Mouse (Mus musculus) liver, embryonic 16.5 days (tissue): ENCODE data around the gene Gpc3. TPM values are rescaled to one million over a fixed set of nuclear protein-coding genes. Genes with fewer than 3 reads are reported as not detected.

Source experiments
- ATAC-seq: fragments of 200-750 bp; cut with Nextera tagmentation; 2 replicates; pipeline ENCODE4 v1.8.0; 2017; ENCODE audit warnings: low read depth, mild to moderate bottlenecking, moderate number of reproducible peaks, moderate library complexity
- H3K27ac ChIP-seq: fragments of 300-500 bp; sonication (generic); 2 replicates; pipeline ENCODE4 v1.5.1; 2014; ENCODE audit warnings: mild to moderate bottlenecking, low read length
- H3K27me3 ChIP-seq: fragments of 300-500 bp; sonication (generic); 2 replicates; pipeline ENCODE4 v1.6.1; 2014; ENCODE audit warnings: low read depth, low read length, mixed read lengths; ENCODE audit not compliant: control insufficient read depth, insufficient read depth
- H3K36me3 ChIP-seq: fragments of 300-500 bp; sonication (generic); 2 replicates; pipeline ENCODE4 v1.6.1; 2014; ENCODE audit warnings: mild to moderate bottlenecking; ENCODE audit not compliant: control insufficient read depth, insufficient read depth
- H3K4me1 ChIP-seq: fragments of 300-500 bp; sonication (generic); 2 replicates; pipeline ENCODE4 v1.6.1; 2014; ENCODE audit warnings: low read depth, low read length, mixed read lengths; ENCODE audit not compliant: control insufficient read depth
- H3K4me2 ChIP-seq: fragments of 300-500 bp; sonication (generic); 2 replicates; pipeline ENCODE4 v1.6.1; 2014; ENCODE audit warnings: low read depth, low read length, mixed read lengths
- H3K4me3 ChIP-seq: fragments of 300-500 bp; sonication (generic); 2 replicates; pipeline ENCODE4 v1.5.1; 2014; ENCODE audit warnings: low read depth, mild to moderate bottlenecking, low read length
- H3K9ac ChIP-seq: fragments of 300-500 bp; sonication (generic); 2 replicates; pipeline ENCODE4 v1.6.1; 2014; ENCODE audit warnings: low read depth, low read length
- H3K9me3 ChIP-seq: fragments of 300-500 bp; sonication (generic); replicated peaks from 2 replicates; pipeline ENCODE4 v1.6.1; 2016; ENCODE audit warnings: low read length; ENCODE audit not compliant: control insufficient read depth
- WGBS: fragments of 180-500 bp; shearing (Covaris S2); extraction: QIAGEN DNeasy Blood & Tissue Kit; methylation state at CpG from one replicate; pipeline ENCODE4 v1.1.7; 2014; ENCODE audit not compliant: insufficient replicate concordance; 5-methylcytosine and 5-hydroxymethylcytosine counted together
- polyA plus RNA-seq: library from polyadenylated mRNA; unstranded; fragments of >200 nt; fragmentation: Nextera tagmentation; extraction: Ambion mirVana; gene quantifications from 2 replicates; pipeline ENCODE4 v1.2.1, GENCODE M21; 2015

Gene Gpc3
- polyA plus RNA-seq, 1 experiment from 2014 or later, result 343 TPM

DNA sequence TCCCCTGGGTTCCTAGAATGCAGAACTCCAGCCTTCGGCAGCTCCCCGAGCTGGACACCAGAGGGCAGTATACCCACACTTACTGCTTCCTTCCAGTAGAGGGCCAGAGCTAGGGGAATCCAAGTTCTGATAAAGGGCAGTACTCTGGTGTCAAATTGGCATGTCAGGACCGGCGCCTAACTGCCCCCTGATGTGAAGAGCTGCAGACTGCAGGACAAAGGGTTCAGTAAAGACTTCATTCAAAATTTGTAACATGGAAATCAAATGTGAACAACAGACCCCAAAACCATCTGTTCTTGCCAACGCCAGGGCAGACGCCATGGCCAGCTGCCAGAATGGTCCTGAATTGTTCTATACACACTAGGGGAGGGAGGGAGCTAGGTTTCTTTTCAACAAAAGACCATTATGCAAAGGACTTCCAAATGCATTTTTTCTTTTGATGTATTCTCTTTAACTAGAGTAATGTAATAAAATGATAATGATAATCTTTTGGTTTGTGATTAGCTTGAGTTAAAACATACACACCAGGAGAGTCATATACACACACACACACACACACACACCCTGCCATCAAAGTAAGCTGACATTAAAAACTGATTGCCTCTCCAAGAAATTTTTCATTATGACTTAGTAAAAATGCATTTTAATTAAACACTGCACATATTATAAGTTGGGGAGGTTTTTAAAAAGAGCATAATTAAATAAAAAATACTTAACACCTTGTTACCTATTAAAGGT is 160.1 kb downstream of the Gpc3 start:
- Histone ChIP-seq H3K9me3 (no peaks in the 10 kb centered on the region), H3K36me3 (no peaks in the 10 kb centered on the region), H3K4me1 (no peaks in the 10 kb centered on the region), H3K9ac (no peak overlapping the region), H3K4me2 (no peak overlapping the region), H3K27me3 (no peaks in the 10 kb centered on the region; the same call in 1 of the 2 replicates), H3K4me3 (no peak overlapping the region), H3K27ac (no peak overlapping the region)
- no peak for ATAC-seq
- 26% methylated on average over 6 of the region's 6 CpGs for WGBS

DNA sequence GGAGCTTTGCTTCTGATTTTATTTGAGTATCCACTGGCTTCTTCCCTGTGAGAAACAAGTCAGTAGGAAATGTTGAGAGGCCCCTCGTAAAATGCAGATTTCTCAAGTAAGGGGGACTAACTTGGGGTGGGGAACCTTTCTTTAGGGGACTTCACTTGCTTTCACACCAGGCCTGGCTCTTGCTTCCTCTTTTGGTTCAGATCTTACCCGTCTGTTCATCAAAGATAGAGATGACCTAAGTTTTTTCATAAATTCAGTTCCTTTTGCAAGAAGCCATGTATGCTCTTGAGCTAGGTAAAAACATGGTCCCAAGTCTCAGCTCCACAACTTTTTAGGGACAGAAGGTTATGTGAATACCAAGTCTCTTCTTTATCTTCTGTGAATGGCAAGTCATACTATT is 164.6 kb downstream of the Gpc3 start:
- H3K27ac ChIP-seq, result no peak overlapping the region
- 33% methylated on average over 2 of the region's 2 CpGs for WGBS

DNA sequence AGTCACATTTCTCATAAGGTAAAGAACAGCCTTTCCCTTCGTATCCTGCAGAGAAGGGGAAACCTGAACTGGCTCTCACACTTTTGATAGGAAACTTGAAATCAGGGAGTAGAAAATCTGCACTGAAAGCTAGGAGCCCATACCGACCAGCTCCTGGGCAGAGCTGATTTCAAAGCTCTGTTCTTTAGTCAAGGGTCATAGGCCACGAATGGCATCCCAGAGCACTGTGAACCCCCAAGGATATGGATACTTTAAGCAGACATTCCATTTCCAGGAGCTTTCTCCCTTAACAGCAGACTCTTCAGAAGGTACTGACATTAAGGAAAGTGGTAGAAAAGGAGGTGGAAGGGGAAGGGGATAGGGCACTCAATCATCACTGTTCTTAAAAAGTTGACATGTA is 165.3 kb downstream of the Gpc3 start:
- Histone ChIP-seq H3K27me3 (no peaks in the 10 kb centered on the region), H3K9me3 (no peaks in the 10 kb centered on the region), H3K4me1 (no peaks in the 10 kb centered on the region), H3K27ac (no peak overlapping the region), H3K4me2 (no peak overlapping the region), H3K36me3 (no peaks in the 10 kb centered on the region), H3K4me3 (no peak overlapping the region), H3K9ac (no peak overlapping the region)
- 56% methylated on average over 3 of the region's 3 CpGs for WGBS
- ATAC-seq, result no peak

More for the DNA sequence above, 164.6 kb downstream of the Gpc3 start:
- ATAC-seq, result no peak
- no peaks in the 10 kb centered on the region for H3K27me3 ChIP-seq
- no peak overlapping the region for H3K4me2 ChIP-seq
- H3K9me3 ChIP-seq, result no peaks in the 10 kb centered on the region
- H3K36me3 ChIP-seq, result no peaks in the 10 kb centered on the region
- no peak overlapping the region for H3K9ac ChIP-seq
- no peaks in the 10 kb centered on the region for H3K4me1 ChIP-seq
- H3K4me3 ChIP-seq, result no peak overlapping the region

DNA sequence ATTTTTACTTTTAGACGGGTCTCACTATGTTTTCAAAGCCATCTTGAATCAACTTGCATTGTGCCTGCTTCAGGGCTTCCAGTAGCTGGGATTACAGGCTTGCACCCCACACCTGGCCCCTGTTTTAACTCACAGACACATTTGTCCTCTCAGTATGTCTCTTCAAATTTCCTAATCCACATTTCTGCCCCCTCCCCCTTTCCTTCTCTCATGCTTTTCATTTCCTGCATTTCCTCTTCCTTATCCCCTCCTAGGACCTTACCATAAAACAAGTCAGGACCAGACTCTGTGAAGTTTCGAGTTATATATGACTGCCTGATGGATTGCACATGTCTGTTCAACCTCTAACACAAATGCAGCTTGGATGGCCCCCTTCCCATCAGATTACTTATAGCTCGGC is 167.2 kb downstream of the Gpc3 start:
- H3K9me3 ChIP-seq, result no peaks in the 10 kb centered on the region
- no peak overlapping the region for H3K27ac ChIP-seq
- H3K27me3 ChIP-seq, result no peaks in the 10 kb centered on the region
- no peaks in the 10 kb centered on the region for H3K36me3 ChIP-seq
- WGBS, result 48% methylated on average over 3 of the region's 3 CpGs
- H3K4me2 ChIP-seq, result no peak overlapping the region
- no peak overlapping the region for H3K4me3 ChIP-seq
- no peak for ATAC-seq
- H3K4me1 ChIP-seq, result no peaks in the 10 kb centered on the region
- H3K9ac ChIP-seq, result no peak overlapping the region

DNA sequence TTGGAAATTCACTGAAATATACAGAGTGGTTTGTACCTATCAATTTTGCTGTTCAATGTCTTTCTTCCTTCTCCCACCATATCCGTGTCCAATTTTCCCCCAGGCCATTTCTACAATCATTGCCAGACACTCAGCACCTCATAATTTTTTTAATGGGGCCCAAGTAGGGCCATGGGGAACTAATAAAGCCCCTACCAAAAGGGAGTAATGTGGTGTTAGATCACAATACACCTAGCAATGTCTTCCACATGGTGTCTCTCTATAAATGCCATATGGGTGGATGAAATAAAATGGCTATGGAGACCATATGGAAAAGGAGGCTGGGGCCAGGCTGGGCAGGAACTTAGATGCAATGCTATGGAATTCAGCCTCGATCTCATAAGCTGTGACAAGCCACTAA is 168.8 kb downstream of the Gpc3 start:
- H3K27me3 ChIP-seq, result no peaks in the 10 kb centered on the region
- no peak for ATAC-seq

DNA sequence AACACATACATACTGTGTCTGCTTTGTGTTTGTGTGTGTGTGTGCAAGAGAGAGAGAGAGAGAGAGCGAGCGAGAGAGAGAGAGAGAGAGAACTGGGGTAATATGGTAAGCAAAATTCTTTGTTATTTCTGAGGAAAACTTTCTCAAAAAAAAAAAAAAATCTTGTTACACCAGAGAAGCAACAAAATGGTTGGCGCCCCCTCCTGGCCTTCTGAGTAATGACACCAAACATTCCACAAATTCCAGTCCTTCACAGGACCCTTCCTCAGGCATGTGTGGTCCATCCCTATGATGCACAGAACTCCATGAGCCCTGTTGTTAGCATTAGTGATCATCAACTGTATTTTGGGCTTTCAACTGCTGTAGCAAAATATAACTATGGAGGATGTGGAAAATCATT is 172.0 kb downstream of the Gpc3 start:
- H3K4me3 ChIP-seq, result no peak overlapping the region
- ATAC-seq, result no peak
- H3K4me2 ChIP-seq, result no peak overlapping the region
- H3K4me1 ChIP-seq, result no peaks in the 10 kb centered on the region
- no peak overlapping the region for H3K27ac ChIP-seq
- H3K36me3 ChIP-seq, result no peaks in the 10 kb centered on the region
- no peaks in the 10 kb centered on the region for H3K27me3 ChIP-seq
- H3K9ac ChIP-seq, result no peak overlapping the region
- WGBS, result 38% methylated on average over 3 of the region's 3 CpGs
- no peaks in the 10 kb centered on the region for H3K9me3 ChIP-seq

More for the DNA sequence above, 168.8 kb downstream of the Gpc3 start:
- 37% methylated on average over 2 of the region's 2 CpGs for WGBS
- Histone ChIP-seq H3K9me3 (no peaks in the 10 kb centered on the region), H3K27ac (no peak overlapping the region), H3K4me2 (no peak overlapping the region), H3K4me3 (no peak overlapping the region), H3K4me1 (no peaks in the 10 kb centered on the region), H3K36me3 (no peaks in the 10 kb centered on the region), H3K9ac (no peak overlapping the region)

DNA sequence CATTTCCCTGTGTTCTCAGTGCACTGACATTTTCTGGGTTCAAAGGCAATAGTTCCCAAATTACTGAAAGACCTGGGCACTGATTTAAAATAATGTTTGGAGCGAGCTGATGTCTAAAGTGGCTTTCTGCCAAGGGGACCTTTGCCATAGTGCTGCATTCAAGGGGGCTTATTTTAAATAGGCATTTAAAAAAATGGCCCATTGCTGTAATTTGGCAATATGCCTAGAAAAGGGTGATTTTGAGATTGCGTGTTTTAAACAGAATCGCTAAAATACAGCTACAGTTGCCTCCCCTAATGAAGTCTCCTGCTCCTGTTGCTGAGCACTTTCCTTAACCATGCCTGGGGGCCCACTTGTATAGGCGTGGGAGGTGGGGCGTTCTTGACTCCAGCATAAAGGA is 174.3 kb downstream of the Gpc3 start:
- Histone ChIP-seq H3K27me3 (no peaks in the 10 kb centered on the region), H3K9ac (no peak overlapping the region), H3K4me3 (no peak overlapping the region), H3K4me1 (no peaks in the 10 kb centered on the region), H3K9me3 (no peaks in the 10 kb centered on the region), H3K27ac (no peak overlapping the region), H3K36me3 (no peaks in the 10 kb centered on the region), H3K4me2 (no peak overlapping the region)
- ATAC-seq, result no peak
- WGBS, result 57% methylated on average over 5 of the region's 5 CpGs

DNA sequence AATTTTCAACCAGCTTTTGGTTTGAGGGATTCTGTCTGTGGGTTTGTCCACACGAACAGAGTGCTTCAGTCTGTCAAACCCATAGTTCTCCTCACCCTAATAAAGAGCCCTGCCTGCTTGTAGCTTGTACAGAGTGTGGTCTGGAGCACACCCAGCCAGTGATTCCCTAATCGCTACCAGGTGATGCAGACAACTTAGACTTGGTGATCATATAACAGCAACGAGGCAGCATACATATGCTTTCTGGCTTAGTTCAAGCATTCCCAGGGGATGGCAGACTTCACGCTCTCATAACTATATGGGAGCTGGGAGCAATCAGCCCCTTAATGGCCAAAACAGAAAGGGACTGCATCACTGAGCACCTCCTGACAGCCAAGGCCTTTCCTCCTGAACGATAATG is 188.1 kb downstream of the Gpc3 start:
- ATAC-seq, result no peak
- WGBS, result 58% methylated on average over 5 of the region's 5 CpGs
- H3K27me3 ChIP-seq, result no peaks in the 10 kb centered on the region
- no peak overlapping the region for H3K4me3 ChIP-seq
- no peak overlapping the region for H3K9ac ChIP-seq
- no peaks in the 10 kb centered on the region for H3K4me1 ChIP-seq
- no peak overlapping the region for H3K4me2 ChIP-seq
- H3K27ac ChIP-seq, result no peak overlapping the region
- H3K9me3 ChIP-seq, result no peaks in the 10 kb centered on the region
- H3K36me3 ChIP-seq, result no peaks in the 10 kb centered on the region

DNA sequence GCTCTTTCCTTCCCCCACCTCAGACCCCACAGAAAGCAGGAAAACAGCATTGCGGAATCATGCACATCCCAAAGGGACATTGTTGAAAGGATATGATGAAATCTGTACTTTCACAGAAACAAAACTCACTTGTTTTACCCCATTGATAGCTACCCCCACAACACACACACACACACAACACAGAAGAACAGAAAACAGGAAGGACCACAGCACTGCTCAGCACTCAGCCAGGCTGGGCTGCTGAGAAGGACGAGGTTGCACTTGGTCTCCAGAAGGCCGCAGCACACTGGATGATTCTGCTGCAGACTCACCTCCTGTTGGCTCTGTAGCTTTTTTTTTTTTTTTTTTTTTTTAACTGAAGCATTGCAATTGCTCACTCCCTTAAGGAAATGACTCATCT is 193.9 kb downstream of the Gpc3 start:
- H3K27ac ChIP-seq, result no peak overlapping the region
- no peak overlapping the region for H3K4me2 ChIP-seq
- no peaks in the 10 kb centered on the region for H3K9me3 ChIP-seq
- H3K4me3 ChIP-seq, result no peak overlapping the region
- H3K4me1 ChIP-seq, result no peaks in the 10 kb centered on the region
- H3K27me3 ChIP-seq, result no peaks in the 10 kb centered on the region
- WGBS, result 45% methylated on average over 3 of the region's 3 CpGs
- no peak for ATAC-seq
- H3K36me3 ChIP-seq, result no peaks in the 10 kb centered on the region
- H3K9ac ChIP-seq, result no peak overlapping the region
